Mouse (Mus musculus): ENCODE results near the gene Fam234b. TPM values are rescaled to one million over a fixed set of nuclear protein-coding genes. Genes with fewer than 3 reads are reported as not detected.

The Fam234b gene
- polyA plus RNA-seq, 1 experiment from 2014 or later, result 20.9 TPM

- Histone ChIP-seq H3K4me2 (replicated peaks; ENCODE audit: low read depth) (peak overlapping the region; percentile 61), H3K27ac (ENCODE audit: low read depth, low read length) (no peak overlapping the region), H3K9ac (ENCODE audit: low read depth, low read length) (no peak overlapping the region), H3K36me3 (ENCODE audit: control insufficient read depth, insufficient read depth) (no peaks in the 10 kb centered on the region), H3K27me3 (replicated peaks; ENCODE audit: control insufficient read depth, insufficient read depth, low read length) (no peaks in the 10 kb centered on the region), H3K9me3 (ENCODE audit: control insufficient read depth) (no peaks in the 10 kb centered on the region), H3K4me3 (ENCODE audit: low read depth, low read length) (peak overlapping the region; percentile 17; the same call in 1 of the 2 replicates), H3K4me1 (replicated peaks; ENCODE audit: control insufficient read depth, insufficient read depth, low read length) (0 out of 2 replicates have a peak, but pooled peaks cover 12% of the 10 kb centered on the region)
- WGBS, result 11% methylated on average over 19 of the region's 19 CpGs
- TF ChIP-seq CTCF (IDR thresholded peaks at IDR 0.05; ENCODE audit: low read depth), result peak; percentile 95
- peak; percentile 79 for ATAC-seq
Observed at GRCm38 (mm10) chr6:135249846-135250531, 52.2 kb downstream of the Fam234b start.

GRCm38 (mm10) chr6:135250926-135251699, 53.3 kb downstream of the Fam234b start:
- no peak for ATAC-seq
- Histone ChIP-seq H3K36me3 (ENCODE audit: control insufficient read depth, insufficient read depth) (no peaks in the 10 kb centered on the region), H3K4me3 (ENCODE audit: low read depth, low read length) (no peak overlapping the region), H3K27ac (ENCODE audit: low read depth, low read length) (peak overlapping the region; percentile 28; the same call in 1 of the 2 replicates), H3K4me1 (replicated peaks; ENCODE audit: control insufficient read depth, insufficient read depth, low read length) (0 out of 2 replicates have a peak, but pooled peaks cover 12% of the 10 kb centered on the region), H3K4me2 (replicated peaks; ENCODE audit: low read depth) (no peak overlapping the region), H3K9me3 (ENCODE audit: control insufficient read depth) (no peaks in the 10 kb centered on the region), H3K9ac (ENCODE audit: low read depth, low read length) (no peak overlapping the region), H3K27me3 (replicated peaks; ENCODE audit: control insufficient read depth, insufficient read depth, low read length) (no peaks in the 10 kb centered on the region)
- WGBS, result 67% methylated on average over 19 of the region's 19 CpGs
- no peak for TF ChIP-seq CTCF (IDR thresholded peaks at IDR 0.05; ENCODE audit: low read depth)

- 60% methylated on average over 24 of the region's 24 CpGs for WGBS
- Histone ChIP-seq H3K27me3 (replicated peaks; ENCODE audit: control insufficient read depth, insufficient read depth, low read length) (no peaks in the 10 kb centered on the region), H3K4me3 (ENCODE audit: low read depth, low read length) (no peak overlapping the region), H3K4me1 (replicated peaks; ENCODE audit: control insufficient read depth, insufficient read depth, low read length) (0 out of 2 replicates have a peak, but pooled peaks cover 12% of the 10 kb centered on the region), H3K9ac (ENCODE audit: low read depth, low read length) (no peak overlapping the region), H3K27ac (ENCODE audit: low read depth, low read length) (0 out of 2 replicates have a peak overlapping the region, but pooled peaks have one; percentile 28), H3K36me3 (ENCODE audit: control insufficient read depth, insufficient read depth) (no peaks in the 10 kb centered on the region), H3K9me3 (ENCODE audit: control insufficient read depth) (no peaks in the 10 kb centered on the region), H3K4me2 (replicated peaks; ENCODE audit: low read depth) (peak overlapping the region; percentile 48)
- TF ChIP-seq CTCF (IDR thresholded peaks at IDR 0.05; ENCODE audit: low read depth), result no peak
- ATAC-seq, result peak; percentile 41; the same call in 1 of the 2 replicates
Observed at GRCm38 (mm10) chr6:135251849-135252727, 54.3 kb downstream of the Fam234b start.

- TF ChIP-seq CTCF (IDR thresholded peaks at IDR 0.05; ENCODE audit: low read depth), result no peak
- Histone ChIP-seq H3K27me3 (replicated peaks; ENCODE audit: control insufficient read depth, insufficient read depth, low read length) (no peaks in the 10 kb centered on the region), H3K9me3 (ENCODE audit: control insufficient read depth) (no peaks in the 10 kb centered on the region), H3K4me1 (replicated peaks; ENCODE audit: control insufficient read depth, insufficient read depth, low read length) (0 out of 2 replicates have a peak, but pooled peaks cover 12% of the 10 kb centered on the region), H3K27ac (ENCODE audit: low read depth, low read length) (no peak overlapping the region), H3K9ac (ENCODE audit: low read depth, low read length) (no peak overlapping the region), H3K4me2 (replicated peaks; ENCODE audit: low read depth) (peak overlapping the region; percentile 48), H3K4me3 (ENCODE audit: low read depth, low read length) (no peak overlapping the region), H3K36me3 (ENCODE audit: control insufficient read depth, insufficient read depth) (no peaks in the 10 kb centered on the region)
- peak; percentile 92 for ATAC-seq
- WGBS, result 6% methylated on average over 16 of the region's 16 CpGs
Observed at GRCm38 (mm10) chr6:135252728-135253077, 54.9 kb downstream of the Fam234b start.

- ATAC-seq, result no peak
- Histone ChIP-seq H3K9me3 (ENCODE audit: control insufficient read depth) (no peaks in the 10 kb centered on the region), H3K27me3 (replicated peaks; ENCODE audit: control insufficient read depth, insufficient read depth, low read length) (no peaks in the 10 kb centered on the region), H3K27ac (ENCODE audit: low read depth, low read length) (no peak within 1 kb of the TSS), H3K4me3 (ENCODE audit: low read depth, low read length) (no peak within 1 kb of the TSS), H3K36me3 (ENCODE audit: control insufficient read depth, insufficient read depth) (no peaks in the 10 kb centered on the region), H3K4me1 (replicated peaks; ENCODE audit: control insufficient read depth, insufficient read depth, low read length) (0 out of 2 replicates have a peak, but pooled peaks cover 12% of the 10 kb centered on the region), H3K9ac (ENCODE audit: low read depth, low read length) (no peak within 1 kb of the TSS), H3K4me2 (replicated peaks; ENCODE audit: low read depth) (no peak within 1 kb of the TSS)
- WGBS, result 87% methylated on average over 7 of the region's 7 CpGs
- TF ChIP-seq CTCF (IDR thresholded peaks at IDR 0.05; ENCODE audit: low read depth), result peak; percentile 11; the same call in 1 of the 2 replicates
Observed at GRCm38 (mm10) chr6:135254153-135254552, 56.4 kb downstream of the Fam234b start, which contains the start of gene Gsg1. Gene Gsg1, minus strand, starts transcription at chr6:135254351.

All from intestine, postnatal 0 days (tissue).